Mouse (Mus musculus): ENCODE measurements around the gene Pttg1ip. TPM values are rescaled to one million over a fixed set of nuclear protein-coding genes. Genes with fewer than 3 reads are reported as not detected.

Pttg1ip gene
- polyA plus RNA-seq, 1 experiment, result 130 TPM

GRCm38 (mm10) chr10:77556631-77557030 lies 24.9 kb upstream of the Pttg1ip start:
- TF ChIP-seq GATA1 (IDR thresholded peaks at IDR 0.05; ENCODE audit: low read length), result no peak

- no peak for TF ChIP-seq GATA1 (IDR thresholded peaks at IDR 0.05; ENCODE audit: low read length)
These were observed 23.9 kb upstream of the Pttg1ip start for GRCm38 (mm10) chr10:77557641-77558040.

GRCm38 (mm10) chr10:77560090-77560489 lies 21.4 kb upstream of the Pttg1ip start:
- no peak for TF ChIP-seq GATA1 (IDR thresholded peaks at IDR 0.05; ENCODE audit: low read length)

GRCm38 (mm10) chr10:77560830-77561229 lies 20.7 kb upstream of the Pttg1ip start:
- no peak for TF ChIP-seq GATA1 (IDR thresholded peaks at IDR 0.05; ENCODE audit: low read length)

GRCm38 (mm10) chr10:77561508-77561907 lies 20.0 kb upstream of the Pttg1ip start:
- no peak for TF ChIP-seq GATA1 (IDR thresholded peaks at IDR 0.05; ENCODE audit: low read length)

GRCm38 (mm10) chr10:77565005-77565404 lies 16.5 kb upstream of the Pttg1ip start:
- no peak for TF ChIP-seq GATA1 (IDR thresholded peaks at IDR 0.05; ENCODE audit: low read length)

GRCm38 (mm10) chr10:77566651-77567050 lies 14.9 kb upstream of the Pttg1ip start:
- no peak for TF ChIP-seq GATA1 (IDR thresholded peaks at IDR 0.05; ENCODE audit: low read length)

- no peak for TF ChIP-seq GATA1 (IDR thresholded peaks at IDR 0.05; ENCODE audit: low read length)
These were observed 12.0 kb upstream of the Pttg1ip start for GRCm38 (mm10) chr10:77569481-77569880.

GRCm38 (mm10) chr10:77569973-77570658 lies 11.4 kb upstream of the Pttg1ip start:
- TF ChIP-seq GATA1 (IDR thresholded peaks at IDR 0.05; ENCODE audit: low read length), result no peak

GRCm38 (mm10) chr10:77572225-77572624 lies 9.3 kb upstream of the Pttg1ip start:
- no peak for TF ChIP-seq GATA1 (IDR thresholded peaks at IDR 0.05; ENCODE audit: low read length)

- no peak for TF ChIP-seq GATA1 (IDR thresholded peaks at IDR 0.05; ENCODE audit: low read length)
These were observed 8.4 kb upstream of the Pttg1ip start for GRCm38 (mm10) chr10:77573162-77573561.

- TF ChIP-seq GATA1 (IDR thresholded peaks at IDR 0.05; ENCODE audit: low read length), result no peak
These were observed 1.2 kb upstream of the Pttg1ip start for GRCm38 (mm10) chr10:77580027-77580920.

GRCm38 (mm10) chr10:77581023-77581407 lies 505 bp upstream of the Pttg1ip start:
- no peak for TF ChIP-seq GATA1 (IDR thresholded peaks at IDR 0.05; ENCODE audit: low read length)

GRCm38 (mm10) chr10:77582285-77582618 lies 732 bp downstream of the Pttg1ip start:
- TF ChIP-seq GATA1 (IDR thresholded peaks at IDR 0.05; ENCODE audit: low read length), result no peak

GRCm38 (mm10) chr10:77583795-77584422 lies 2.4 kb downstream of the Pttg1ip start:
- TF ChIP-seq GATA1 (IDR thresholded peaks at IDR 0.05; ENCODE audit: low read length), result peak; percentile 87

- no peak for TF ChIP-seq GATA1 (IDR thresholded peaks at IDR 0.05; ENCODE audit: low read length)
These were observed 5.1 kb downstream of the Pttg1ip start for GRCm38 (mm10) chr10:77586637-77587036.

Measured in G1E-ER4 (cell line).